Mouse (Mus musculus) layer of hippocampus, postnatal 36 days (tissue): ENCODE data around the gene Lrrc30. TPM values are rescaled to one million over a fixed set of nuclear protein-coding genes. Genes with fewer than 3 reads are reported as not detected.

ENCODE experiments used
- DNase-seq, 2 experiments: peaks; one replicate each; pipeline ENCODE4 v3.0.0; 2022
- total RNA-seq, 2 experiments: library from RNA; stranded (reverse); gene quantifications; 2 replicates each; pipeline ENCODE4 v1.2.3; 2021

Gene Lrrc30
- not detected for total RNA-seq

- no peak for DNase-seq
Measured at GRCm38 (mm10) chr17:67632676-67633339, at the start of gene Lrrc30. Gene Lrrc30 (minus strand): TSS chr17:67632723.

DNA sequence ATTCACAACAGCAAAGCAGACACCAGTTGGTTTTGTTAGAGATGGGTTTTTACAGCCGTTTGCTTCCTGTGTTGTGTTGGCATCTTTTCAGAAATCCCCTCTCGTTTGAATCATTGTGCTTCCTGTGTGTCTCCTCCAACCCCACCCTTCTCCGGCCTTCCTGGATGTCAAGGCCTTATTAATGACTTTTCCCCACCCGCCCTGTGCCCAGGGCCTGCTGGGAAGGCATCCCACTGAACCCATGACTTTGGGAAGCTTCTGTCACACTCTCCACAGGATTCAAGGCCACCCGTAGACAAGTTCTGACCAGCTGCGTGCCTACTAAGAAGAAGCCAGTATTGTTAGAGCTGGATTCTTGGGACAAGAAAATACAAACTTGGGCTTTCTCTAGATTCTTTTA is 48.6 kb upstream of the Lrrc30 start:
- no peak for DNase-seq

- no peak for DNase-seq
Measured at GRCm38 (mm10) chr17:67678576-67678975, 46.1 kb upstream of the Lrrc30 start.

- DNase-seq = peak; percentile 17 to 27
Measured at GRCm38 (mm10) chr17:67667981-67668380, 35.5 kb upstream of the Lrrc30 start.

GRCm38 (mm10) chr17:67666981-67667380 is 34.5 kb upstream of the Lrrc30 start:
- no peak for DNase-seq

GRCm38 (mm10) chr17:67664299-67664698 is 31.8 kb upstream of the Lrrc30 start:
- DNase-seq = no peak

DNA sequence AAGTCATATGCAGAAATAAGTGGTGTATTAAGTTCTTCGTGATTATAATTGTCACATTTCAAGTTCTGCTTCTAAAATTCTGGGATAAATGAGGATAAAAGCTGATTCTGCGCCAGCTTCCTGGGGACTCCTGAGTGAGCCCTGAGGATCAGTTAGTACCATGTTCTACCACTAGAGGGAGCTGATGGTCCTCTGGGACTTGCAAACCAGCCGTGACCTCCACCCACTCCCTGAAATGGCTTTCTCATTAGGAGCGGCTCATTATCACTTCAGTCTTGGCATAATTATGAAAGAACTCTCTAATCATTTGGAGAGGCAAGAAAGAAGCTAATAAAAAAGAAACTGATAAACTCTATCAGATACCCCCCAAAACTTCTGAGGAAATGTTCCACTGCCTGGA is 19.0 kb upstream of the Lrrc30 start:
- peak in 1 of 2 experiments; percentile 23 for DNase-seq

DNA sequence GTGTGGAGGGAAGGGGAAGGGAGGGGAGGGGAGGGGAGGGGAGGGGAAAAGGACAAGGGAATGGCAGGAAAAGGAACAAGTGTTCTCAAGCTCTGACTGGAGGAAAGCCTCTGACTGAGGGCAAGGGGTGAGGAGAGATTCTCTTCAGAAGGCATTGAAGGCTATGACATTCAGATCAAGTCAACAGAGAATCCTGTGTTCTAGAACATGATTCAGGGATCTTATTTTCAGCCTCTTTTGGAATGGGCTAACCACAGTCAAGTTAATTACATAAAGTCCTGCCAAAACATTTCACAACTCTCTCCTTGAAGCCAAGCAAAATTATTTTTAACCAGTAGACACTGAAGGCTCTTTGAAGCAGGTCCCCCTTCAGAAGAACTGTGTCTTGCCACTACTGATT is 9.1 kb upstream of the Lrrc30 start:
- DNase-seq = no peak

- no peak for DNase-seq
Measured at GRCm38 (mm10) chr17:67638119-67638810, 5.7 kb upstream of the Lrrc30 start.

GRCm38 (mm10) chr17:67636951-67637350 is 4.4 kb upstream of the Lrrc30 start:
- DNase-seq = no peak

GRCm38 (mm10) chr17:67636304-67636703 is 3.8 kb upstream of the Lrrc30 start:
- no peak for DNase-seq

GRCm38 (mm10) chr17:67629746-67630145 is 2.8 kb downstream of the Lrrc30 start:
- no peak for DNase-seq

- no peak for DNase-seq
Measured at GRCm38 (mm10) chr17:67629211-67629657, 3.3 kb downstream of the Lrrc30 start.

- DNase-seq = no peak
Measured at GRCm38 (mm10) chr17:67628475-67628874, 4.0 kb downstream of the Lrrc30 start.

DNA sequence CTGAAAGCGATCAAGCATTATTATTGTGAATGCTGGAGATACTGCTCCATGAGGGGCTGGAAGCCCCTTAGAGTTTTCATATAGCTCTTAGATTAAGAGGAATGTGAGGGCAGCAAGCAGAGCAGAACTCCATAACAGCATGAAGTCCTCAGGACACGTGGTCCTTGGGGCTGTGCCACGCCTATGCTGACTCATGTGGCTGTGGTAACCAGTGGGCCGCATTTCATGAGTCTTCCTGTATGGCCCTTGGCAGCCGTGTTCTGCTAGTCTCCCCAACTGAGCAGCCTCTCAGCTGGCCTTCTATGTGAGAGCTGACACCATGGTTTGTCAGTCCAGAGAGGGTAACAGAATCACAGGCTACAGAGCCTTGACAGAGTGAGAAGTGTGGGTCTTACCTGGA is 7.1 kb downstream of the Lrrc30 start:
- no peak for DNase-seq

DNA sequence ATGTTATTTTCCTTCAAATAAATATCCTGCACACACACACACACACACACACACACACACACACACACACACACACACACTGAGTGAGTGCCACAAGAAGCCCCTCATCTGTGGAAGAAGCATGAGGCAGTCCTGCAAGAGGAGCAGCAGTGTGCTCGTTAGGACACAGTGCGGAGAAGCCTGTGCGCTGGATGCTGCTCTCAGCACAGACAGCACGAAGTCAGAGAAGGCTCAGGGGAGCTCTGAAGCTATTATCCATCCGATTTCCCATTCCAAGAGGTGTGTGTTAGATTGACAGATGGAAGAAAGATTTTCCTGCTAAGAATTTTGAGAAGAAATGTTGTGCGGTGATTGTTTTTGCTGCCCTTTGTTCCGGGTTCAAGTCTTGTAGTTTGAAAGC is 13.5 kb downstream of the Lrrc30 start:
- no peak for DNase-seq

GRCm38 (mm10) chr17:67614381-67614780 is 18.1 kb downstream of the Lrrc30 start:
- DNase-seq = no peak

DNA sequence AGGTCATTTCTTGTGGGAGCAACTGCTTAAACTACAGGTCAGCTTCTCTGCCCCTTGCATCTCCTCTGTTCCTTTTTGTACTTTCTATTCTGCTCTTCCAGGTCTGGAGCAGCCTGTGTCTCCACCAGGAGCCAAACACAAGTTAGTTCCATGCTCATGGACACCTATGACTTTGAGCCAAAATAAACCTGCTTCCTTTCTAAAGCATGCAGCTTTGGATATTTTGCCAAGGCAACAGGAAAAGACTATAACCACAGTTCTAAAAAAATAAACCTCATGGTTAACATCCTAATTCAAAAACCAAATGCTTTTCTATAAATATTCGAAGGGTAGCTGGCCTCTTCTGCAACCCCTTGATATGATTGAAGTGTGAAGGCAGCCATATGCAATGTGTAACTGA is 19.9 kb downstream of the Lrrc30 start:
- DNase-seq = no peak

GRCm38 (mm10) chr17:67612151-67612550 is 20.4 kb downstream of the Lrrc30 start:
- DNase-seq = no peak

DNA sequence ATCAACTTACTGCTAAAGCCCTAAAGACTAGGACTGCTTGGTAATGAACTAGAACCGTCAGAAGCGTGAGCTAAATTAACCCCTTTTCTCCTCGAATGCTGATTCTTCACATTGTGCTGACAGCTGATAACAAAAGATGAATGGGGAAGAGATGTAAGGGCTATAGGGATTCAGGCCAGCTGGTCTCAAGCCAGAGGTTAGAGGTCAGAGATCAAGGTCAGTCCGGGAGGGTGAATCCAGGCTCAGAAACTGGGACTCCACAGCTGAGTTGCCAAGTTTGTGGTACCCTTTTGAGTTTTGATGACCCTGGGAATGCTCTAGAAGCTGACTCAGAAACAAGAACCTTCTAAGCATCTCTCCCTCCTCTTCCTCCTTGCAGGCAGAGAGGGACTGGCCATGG is 28.1 kb downstream of the Lrrc30 start:
- no peak for DNase-seq

- DNase-seq = no peak
Measured at GRCm38 (mm10) chr17:67602556-67602955, 30.0 kb downstream of the Lrrc30 start.

- peak; percentile 51 to 81 for DNase-seq
Measured at GRCm38 (mm10) chr17:67584937-67585579, 47.5 kb downstream of the Lrrc30 start.

- no peak for DNase-seq
Measured at GRCm38 (mm10) chr17:67584533-67584932, 48.0 kb downstream of the Lrrc30 start.

- DNase-seq = no peak
Measured at GRCm38 (mm10) chr17:67583422-67583821, 49.1 kb downstream of the Lrrc30 start.
